Mouse (Mus musculus) spleen, postnatal 4 days (tissue): Measurements from ENCODE around the gene Ceacam15.

Source experiments
- DNase-seq, 2 experiments: peaks; one replicate each; pipeline ENCODE4 v3.0.0; 2022; ENCODE audit warnings: low spot score in 2 of 2

The Ceacam15 gene

GRCm38 (mm10) chr7:16631025-16631424, 44.5 kb downstream of the Ceacam15 start:
- DNase-seq: no peak

GRCm38 (mm10) chr7:16629598-16630296, 45.8 kb downstream of the Ceacam15 start:
- DNase-seq: peak; percentile 25 to 71

GRCm38 (mm10) chr7:16628096-16628771, 47.3 kb downstream of the Ceacam15 start:
- DNase-seq: peak; percentile 54 to 83

DNA sequence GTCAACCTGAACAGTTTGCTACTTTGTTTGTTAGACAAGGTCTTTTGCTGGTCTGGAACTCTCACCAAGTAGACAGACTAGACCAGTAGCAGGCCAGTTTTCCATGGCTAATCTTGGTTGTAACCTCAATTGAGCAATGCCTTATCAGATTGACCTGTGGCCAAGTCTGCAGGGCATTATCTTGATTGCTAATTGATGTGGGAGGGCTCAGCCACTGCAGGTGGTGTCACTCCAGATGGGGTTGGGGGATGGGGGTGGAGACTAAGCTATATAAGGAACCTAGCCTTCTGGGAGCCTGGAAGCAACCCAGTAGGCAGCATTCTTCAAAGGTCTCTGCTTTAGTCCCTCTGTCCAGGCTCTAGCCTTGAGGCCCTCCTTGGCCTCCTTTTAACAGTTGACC, 51.8 kb downstream of the Ceacam15 start:
- DNase-seq: no peak

DNA sequence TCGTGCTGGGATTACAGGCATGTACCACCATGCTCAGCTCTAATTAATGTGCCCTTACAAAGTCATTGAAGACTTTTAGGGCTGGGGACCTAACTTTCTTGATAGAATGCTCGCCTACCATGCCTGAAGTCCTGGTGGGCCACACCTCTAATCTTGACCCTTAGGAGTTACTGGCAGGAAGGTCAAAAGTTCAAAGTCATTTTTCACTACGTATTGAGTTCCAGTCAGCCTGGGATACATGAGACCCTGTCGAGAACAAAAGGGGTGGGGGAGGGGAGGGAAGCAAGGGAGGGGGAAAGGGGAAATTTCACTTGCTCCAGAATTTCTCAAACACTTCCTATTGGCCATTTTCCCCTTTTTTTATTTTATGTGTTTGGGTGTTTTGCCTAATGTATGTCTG, 52.4 kb downstream of the Ceacam15 start:
- no peak for DNase-seq
